Mouse (Mus musculus) T-helper 17 cell (primary cell): ENCODE measurements around the gene Tulp4.

Experiments used
- in situ Hi-C, 2 experiments: fragments of 300-600 bp; cut with MboI, MseI; formaldehyde crosslinking; loops; 1 replicate in 1 of 2; 2 replicates in 1 of 2; pipeline ENCODE4 v1.15.1; 2025; ENCODE audit warnings: high pct_unique_total_duplicates in 2 of 2

The Tulp4 gene

GRCm38 (mm10) chr17:6118861-6119260 lies 12.6 kb downstream of the Tulp4 start:
- in situ Hi-C loops: no loop called here

- in situ Hi-C loops: no loop called here
Observed at GRCm38 (mm10) chr17:6123776-6124175, 17.5 kb downstream of the Tulp4 start.

GRCm38 (mm10) chr17:6125441-6125840 lies 19.2 kb downstream of the Tulp4 start:
- in situ Hi-C loops: no loop called here

- in situ Hi-C loops: no loop called here
Observed at GRCm38 (mm10) chr17:6128039-6128438, 21.8 kb downstream of the Tulp4 start.

- in situ Hi-C loops: no loop called here
Observed at GRCm38 (mm10) chr17:6129361-6129760, 23.1 kb downstream of the Tulp4 start.

- in situ Hi-C loops: no loop called here
Observed at GRCm38 (mm10) chr17:6131083-6131482, 24.8 kb downstream of the Tulp4 start.

GRCm38 (mm10) chr17:6140875-6141274 lies 34.6 kb downstream of the Tulp4 start:
- in situ Hi-C loops: no loop called here

GRCm38 (mm10) chr17:6141344-6141743 lies 35.1 kb downstream of the Tulp4 start:
- in situ Hi-C loops: no loop called here

- in situ Hi-C loops: loop anchor here in 1 of 2 experiments (5.0 kb wide), 1 partner anchor 57 kb away; no protein-coding TSS in a partner anchor
Observed at GRCm38 (mm10) chr17:6145244-6145643, 39.0 kb downstream of the Tulp4 start.

- in situ Hi-C loops: no loop called here
Observed at GRCm38 (mm10) chr17:6152941-6153340, 46.7 kb downstream of the Tulp4 start.

GRCm38 (mm10) chr17:6153581-6153980 lies 47.3 kb downstream of the Tulp4 start:
- in situ Hi-C loops: no loop called here

GRCm38 (mm10) chr17:6154366-6154765 lies 48.1 kb downstream of the Tulp4 start:
- in situ Hi-C loops: no loop called here

- in situ Hi-C loops: no loop called here
Observed at GRCm38 (mm10) chr17:6160495-6160894, 54.3 kb downstream of the Tulp4 start.

- in situ Hi-C loops: no loop called here
Observed at GRCm38 (mm10) chr17:6161916-6162315, 55.7 kb downstream of the Tulp4 start.

GRCm38 (mm10) chr17:6162761-6163160 lies 56.5 kb downstream of the Tulp4 start:
- in situ Hi-C loops: no loop called here

- in situ Hi-C loops: no loop called here
Observed at GRCm38 (mm10) chr17:6164911-6165310, 58.7 kb downstream of the Tulp4 start.

- in situ Hi-C loops: no loop called here
Observed at GRCm38 (mm10) chr17:6172440-6172839, 66.2 kb downstream of the Tulp4 start.

GRCm38 (mm10) chr17:6172926-6173690 lies 66.9 kb downstream of the Tulp4 start:
- in situ Hi-C loops: no loop called here

- in situ Hi-C loops: no loop called here
Observed at GRCm38 (mm10) chr17:6174574-6174973, 68.3 kb downstream of the Tulp4 start.

GRCm38 (mm10) chr17:6178564-6179267 lies 72.5 kb downstream of the Tulp4 start:
- in situ Hi-C loops: no loop called here

- in situ Hi-C loops: no loop called here
Observed at GRCm38 (mm10) chr17:6179389-6179788, 73.2 kb downstream of the Tulp4 start.

GRCm38 (mm10) chr17:6180421-6180820 lies 74.2 kb downstream of the Tulp4 start:
- in situ Hi-C loops: no loop called here

- in situ Hi-C loops: no loop called here
Observed at GRCm38 (mm10) chr17:6182715-6183114, 76.5 kb downstream of the Tulp4 start.
